Comparison of ENCODE assay signal across 8 mouse cellular contexts in the genomic region with DNA sequence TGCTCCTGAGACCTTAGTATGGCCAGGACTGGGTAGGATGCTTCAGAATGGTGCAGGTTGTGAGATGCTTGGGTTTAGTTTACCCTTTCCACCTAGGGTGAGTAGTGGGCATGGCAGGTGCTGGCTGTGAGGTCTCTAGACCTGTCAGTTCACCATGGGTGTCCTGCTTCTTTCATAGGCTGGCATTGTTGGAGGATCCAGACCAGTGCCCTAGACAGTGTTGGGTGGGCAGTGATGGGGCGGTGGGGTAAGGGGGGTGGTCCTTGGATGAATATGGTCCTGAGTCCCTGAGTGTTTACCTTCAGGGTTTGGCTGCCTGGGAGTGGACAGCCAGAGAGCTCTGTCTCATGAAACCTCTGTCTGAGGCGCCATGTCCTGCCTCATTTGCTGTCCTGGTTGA. TPM values are rescaled to one million over a fixed set of nuclear protein-coding genes. Genes with fewer than 3 reads are reported as not detected.
A peak's percentile ranks its signal among the peaks of the same experiment; 100 is the strongest.
DNase-seq lines count a peak whose midpoint lies in the region; ATAC-seq and TF ChIP-seq lines count a peak whose summit lies in the region.

No protein-coding gene starts in this region.

- H3K36me3 ChIP-seq in kidney, embryonic 14.5 days (ENCODE audit: control insufficient read depth, insufficient read depth, low read length), result peaks cover 68% of the 10 kb centered on the region
- H3K36me3 ChIP-seq in embryonic facial prominence, embryonic 12.5 days, result peaks cover 62% of the 10 kb centered on the region
- peaks cover 38% of the 10 kb centered on the region for H3K36me3 ChIP-seq in hindbrain, postnatal 0 days (ENCODE audit: insufficient read depth, low read length)
- H3K36me3 ChIP-seq in midbrain, embryonic 16.5 days (ENCODE audit: control insufficient read depth, insufficient read depth, low read length), result peaks cover 35% of the 10 kb centered on the region

- peak overlapping the region; percentile 100; the same call in 1 of the 2 replicates for H3K9ac ChIP-seq in kidney, embryonic 14.5 days (ENCODE audit: low read depth, low read length)
- H3K9ac ChIP-seq in embryonic facial prominence, embryonic 12.5 days, result peak overlapping the region; percentile 39; the same call in 1 of the 2 replicates
- peak overlapping the region; percentile 99; the same call in 1 of the 2 replicates for H3K9ac ChIP-seq in hindbrain, postnatal 0 days (replicated peaks; ENCODE audit: low read length)
- peak overlapping the region; percentile 47; the same call in 1 of the 2 replicates for H3K9ac ChIP-seq in midbrain, embryonic 16.5 days (ENCODE audit: low read depth, low read length)

- H3K4me3 ChIP-seq in kidney, embryonic 14.5 days (ENCODE audit: low read length), result peak overlapping the region; percentile 100
- peak overlapping the region; percentile 99 for H3K4me3 ChIP-seq in embryonic facial prominence, embryonic 12.5 days
- no peak overlapping the region for H3K4me3 ChIP-seq in hindbrain, postnatal 0 days (ENCODE audit: low read length)
- H3K4me3 ChIP-seq in midbrain, embryonic 16.5 days (ENCODE audit: low read depth, low read length), result no peak overlapping the region

- peak overlapping the region; percentile 100 for H3K4me2 ChIP-seq in kidney, embryonic 14.5 days (replicated peaks; ENCODE audit: low read depth, low read length)
- peak overlapping the region; percentile 99 for H3K4me2 ChIP-seq in embryonic facial prominence, embryonic 12.5 days (replicated peaks)
- H3K4me2 ChIP-seq in hindbrain, postnatal 0 days (ENCODE audit: low read depth, low read length), result peak overlapping the region; percentile 98
- peak overlapping the region; percentile 98 for H3K4me2 ChIP-seq in midbrain, embryonic 16.5 days (ENCODE audit: low read length)

- H3K4me1 ChIP-seq in kidney, embryonic 14.5 days (ENCODE audit: control insufficient read depth, insufficient read depth, low read length), result peaks cover 44% of the 10 kb centered on the region
- H3K4me1 ChIP-seq in embryonic facial prominence, embryonic 12.5 days, result peaks cover 35% of the 10 kb centered on the region
- peaks cover 39% of the 10 kb centered on the region for H3K4me1 ChIP-seq in hindbrain, postnatal 0 days (ENCODE audit: insufficient read depth, low read length)
- H3K4me1 ChIP-seq in midbrain, embryonic 16.5 days (ENCODE audit: control insufficient read depth, insufficient read depth, low read length), result peaks cover 37% of the 10 kb centered on the region

- H3K9me3 ChIP-seq in kidney, embryonic 14.5 days (ENCODE audit: control insufficient read depth, low read length), result no peaks in the 10 kb centered on the region
- no peaks in the 10 kb centered on the region for H3K9me3 ChIP-seq in embryonic facial prominence, embryonic 12.5 days
- no peaks in the 10 kb centered on the region for H3K9me3 ChIP-seq in hindbrain, postnatal 0 days (ENCODE audit: low read length)
- H3K9me3 ChIP-seq in midbrain, embryonic 16.5 days (replicated peaks; ENCODE audit: control insufficient read depth, low read length, poor library complexity, severe bottlenecking), result no peaks in the 10 kb centered on the region

- no peak for TF ChIP-seq CTCF in hindbrain, postnatal 0 days (IDR thresholded peaks at IDR 0.05; ENCODE audit: low read depth)

- peak overlapping the region; percentile 17; the same call in 1 of the 2 replicates for H3K27ac ChIP-seq in kidney, embryonic 14.5 days (ENCODE audit: low read depth, low read length)
- peak overlapping the region; percentile 68 for H3K27ac ChIP-seq in embryonic facial prominence, embryonic 12.5 days
- H3K27ac ChIP-seq in hindbrain, postnatal 0 days, result peak overlapping the region; percentile 9; the same call in 1 of the 2 replicates
- H3K27ac ChIP-seq in midbrain, embryonic 16.5 days (ENCODE audit: low read length), result peak overlapping the region; percentile 31

- DNase-seq in kidney, postnatal 25 days, result no peak
- no peak for DNase-seq in hindbrain, postnatal 0 days (ENCODE audit: low spot score)
- DNase-seq in ovary, adult 18-20 months (ENCODE audit: low spot score), result no peak
- no peak for DNase-seq in urinary bladder, postnatal 4 days (ENCODE audit: low spot score in 2 of 2)
- DNase-seq in adrenal gland, postnatal 36 days, result no peak

- no peak for ATAC-seq in kidney, embryonic 14.5 days (ENCODE audit: low FRiP score, low TSS enrichment)
- ATAC-seq in embryonic facial prominence, embryonic 12.5 days (ENCODE audit: insufficient number of reproducible peaks, insufficient read depth, low FRiP score, low TSS enrichment), result no peak
- ATAC-seq in hindbrain, postnatal 0 days, result no peak
- no peak for ATAC-seq in midbrain, embryonic 16.5 days

- 59% methylated on average over 2 of the region's 2 CpGs for WGBS in kidney, embryonic 14.5 days
- 83% methylated on average over 2 of the region's 2 CpGs for WGBS in embryonic facial prominence, embryonic 12.5 days
- 58% methylated on average over 2 of the region's 2 CpGs for WGBS in hindbrain, postnatal 0 days
- 75% methylated on average over 2 of the region's 2 CpGs for WGBS in midbrain, embryonic 16.5 days

- H3K27me3 ChIP-seq in kidney, embryonic 14.5 days (ENCODE audit: control insufficient read depth, insufficient read depth, low read length), result no peaks in the 10 kb centered on the region
- no peaks in the 10 kb centered on the region for H3K27me3 ChIP-seq in embryonic facial prominence, embryonic 12.5 days
- H3K27me3 ChIP-seq in hindbrain, postnatal 0 days (ENCODE audit: insufficient read depth, low read length), result no peaks in the 10 kb centered on the region
- H3K27me3 ChIP-seq in midbrain, embryonic 16.5 days (ENCODE audit: control insufficient read depth, insufficient read depth, low read depth, low read length), result no peaks in the 10 kb centered on the region

RNA-seq across cellular contexts. Expression of a gene that starts 3.7 kb away (rescaled TPM):
- polyA plus RNA-seq in kidney, embryonic 14.5 days (2014; fragmentation: Nextera tagmentation; extraction: Ambion mirVana), result 279 and 333 TPM in 2 replicates
- polyA plus RNA-seq in embryonic facial prominence, embryonic 12.5 days (2016; fragmentation: Nextera tagmentation; extraction: Ambion mirVana), result 352 and 363 TPM in 2 replicates
- total RNA-seq in hindbrain, postnatal 0 days (2014; rRNA removed), result 166 and 173 TPM in 2 replicates
- 58.9 and 65.5 TPM in 2 replicates for polyA plus RNA-seq in hindbrain, postnatal 0 days (2015; fragmentation: Nextera tagmentation; extraction: Ambion mirVana)
- polyA plus RNA-seq in midbrain, embryonic 16.5 days (2015; fragmentation: Nextera tagmentation; extraction: Ambion mirVana), result 58.8 and 65.1 TPM in 2 replicates
- total RNA-seq in adrenal gland, postnatal 36 days (2021), result 100 to 1,000 TPM; 257 to 299 TPM

RNA-seq across cellular contexts. Expression of a gene that starts 16.4 kb away (rescaled TPM):
- 9.6 and 11.1 TPM in 2 replicates for polyA plus RNA-seq in kidney, embryonic 14.5 days (2014; fragmentation: Nextera tagmentation; extraction: Ambion mirVana)
- 10.1 and 11.3 TPM in 2 replicates for polyA plus RNA-seq in embryonic facial prominence, embryonic 12.5 days (2016; fragmentation: Nextera tagmentation; extraction: Ambion mirVana)
- total RNA-seq in hindbrain, postnatal 0 days (2014; rRNA removed), result 9.4 and 20.5 TPM in 2 replicates
- polyA plus RNA-seq in hindbrain, postnatal 0 days (2015; fragmentation: Nextera tagmentation; extraction: Ambion mirVana), result 11.6 and 11.8 TPM in 2 replicates
- 12.5 and 12.7 TPM in 2 replicates for polyA plus RNA-seq in midbrain, embryonic 16.5 days (2015; fragmentation: Nextera tagmentation; extraction: Ambion mirVana)
- under 1 TPM; 0.50 to 0.56 TPM for total RNA-seq in adrenal gland, postnatal 36 days (2021)

RNA-seq across cellular contexts. Expression of a gene that starts 16.5 kb away (rescaled TPM):
- polyA plus RNA-seq in kidney, embryonic 14.5 days (2014; fragmentation: Nextera tagmentation; extraction: Ambion mirVana), result 58.8 and 59.7 TPM in 2 replicates
- polyA plus RNA-seq in embryonic facial prominence, embryonic 12.5 days (2016; fragmentation: Nextera tagmentation; extraction: Ambion mirVana), result 169 and 181 TPM in 2 replicates
- 487 and 541 TPM in 2 replicates for total RNA-seq in hindbrain, postnatal 0 days (2014; rRNA removed)
- 268 and 283 TPM in 2 replicates for polyA plus RNA-seq in hindbrain, postnatal 0 days (2015; fragmentation: Nextera tagmentation; extraction: Ambion mirVana)
- 471 and 472 TPM in 2 replicates for polyA plus RNA-seq in midbrain, embryonic 16.5 days (2015; fragmentation: Nextera tagmentation; extraction: Ambion mirVana)
- under 1 TPM; 0.16 to 0.50 TPM for total RNA-seq in adrenal gland, postnatal 36 days (2021)

RNA-seq across cellular contexts. Expression of a gene that starts 28.2 kb away (rescaled TPM):
- not detected in 2 replicates for polyA plus RNA-seq in kidney, embryonic 14.5 days (2014; fragmentation: Nextera tagmentation; extraction: Ambion mirVana)
- polyA plus RNA-seq in embryonic facial prominence, embryonic 12.5 days (2016; fragmentation: Nextera tagmentation; extraction: Ambion mirVana), result 0.33 and 0.55 TPM in 2 replicates
- not detected in 2 replicates for total RNA-seq in hindbrain, postnatal 0 days (2014; rRNA removed)
- polyA plus RNA-seq in hindbrain, postnatal 0 days (2015; fragmentation: Nextera tagmentation; extraction: Ambion mirVana), result 0.24 TPM in 1 of 2 replicates, not detected in the other
- polyA plus RNA-seq in midbrain, embryonic 16.5 days (2015; fragmentation: Nextera tagmentation; extraction: Ambion mirVana), result not detected in 2 replicates
- total RNA-seq in adrenal gland, postnatal 36 days (2021), result under 1 TPM; 0.30 to 0.33 TPM

RNA-seq across cellular contexts. Expression of a gene that starts 32.8 kb away (rescaled TPM):
- polyA plus RNA-seq in kidney, embryonic 14.5 days (2014; fragmentation: Nextera tagmentation; extraction: Ambion mirVana), result not detected in 2 replicates
- not detected in 2 replicates for polyA plus RNA-seq in embryonic facial prominence, embryonic 12.5 days (2016; fragmentation: Nextera tagmentation; extraction: Ambion mirVana)
- not detected in 2 replicates for total RNA-seq in hindbrain, postnatal 0 days (2014; rRNA removed)
- not detected in 2 replicates for polyA plus RNA-seq in hindbrain, postnatal 0 days (2015; fragmentation: Nextera tagmentation; extraction: Ambion mirVana)
- 0.20 TPM in 1 of 2 replicates, not detected in the other for polyA plus RNA-seq in midbrain, embryonic 16.5 days (2015; fragmentation: Nextera tagmentation; extraction: Ambion mirVana)
- 1,000 to 10,000 TPM; 1,484 to 1,596 TPM for total RNA-seq in adrenal gland, postnatal 36 days (2021)

Comparison
In these comparisons a context has a peak if more than half of its experiments do, and no peak if none do; other contexts are left out.
1. H3K27ac ChIP-seq: peak in every context shown above with its lines; median percentile 68 in embryonic facial prominence, embryonic 12.5 days; 31 in midbrain, embryonic 16.5 days; 17 in kidney, embryonic 14.5 days; 9 in hindbrain, postnatal 0 days.
2. H3K4me3 ChIP-seq: peak in kidney, embryonic 14.5 days (single experiment) and embryonic facial prominence, embryonic 12.5 days (single experiment); none in hindbrain, postnatal 0 days (single experiment) and midbrain, embryonic 16.5 days (single experiment).
3. H3K9ac ChIP-seq: peak in every context shown above with its lines; median percentile 100 in kidney, embryonic 14.5 days; 99 in hindbrain, postnatal 0 days; 47 in midbrain, embryonic 16.5 days; 39 in embryonic facial prominence, embryonic 12.5 days.
4. Peak in every context shown above with its lines, with median percentiles within 50 percentile points of each other: H3K4me2 ChIP-seq.